Comparison of ENCODE assay signal across 19 mouse cellular contexts in genomic region chr17:48790526-48790925, GRCm38 (mm10).
"Had no signal": no experiment of that assay in that cellular context is flagged by ENCODE, and none has a peak within 500 bp of the region (broad histone marks: within the 10 kb centered on the region; RNA-seq: fewer than 3 reads in every experiment).

No protein-coding gene starts in this region.

- H3K27me3 ChIP-seq: kidney, embryonic 15.5 days; limb, embryonic 12.5 days; limb, embryonic 15.5 days; neural tube, embryonic 12.5 days; stomach, embryonic 15.5 days had no signal

- H3K4me3 ChIP-seq: kidney, embryonic 15.5 days; limb, embryonic 12.5 days; limb, embryonic 15.5 days; neural tube, embryonic 12.5 days; stomach, embryonic 15.5 days had no signal

- H3K9me3 ChIP-seq: kidney, embryonic 15.5 days; limb, embryonic 12.5 days; limb, embryonic 15.5 days; neural tube, embryonic 12.5 days; stomach, embryonic 15.5 days had no signal

- DNase-seq: kidney, adult 8-10 months; kidney, postnatal 10 days; kidney, postnatal 36 days; left cerebral cortex, postnatal 4 days; liver, postnatal 0 days; lung, embryonic 14.5 days; midbrain, embryonic 14.5 days; retina, postnatal 1 day; spleen, adult 18-20 months; thymus, postnatal 25 days had no signal

- H3K36me3 ChIP-seq: kidney, embryonic 15.5 days; limb, embryonic 12.5 days; limb, embryonic 15.5 days; neural tube, embryonic 12.5 days; stomach, embryonic 15.5 days had no signal

- H3K9ac ChIP-seq: kidney, embryonic 15.5 days; limb, embryonic 12.5 days; limb, embryonic 15.5 days; liver, embryonic 14.5 days; liver, postnatal 0 days; lung, embryonic 14.5 days; neural tube, embryonic 12.5 days; stomach, embryonic 15.5 days had no signal

- H3K4me1 ChIP-seq: kidney, embryonic 15.5 days; limb, embryonic 12.5 days; limb, embryonic 15.5 days; stomach, embryonic 15.5 days had no signal

- H3K4me2 ChIP-seq: kidney, embryonic 15.5 days; limb, embryonic 12.5 days; limb, embryonic 15.5 days; liver, embryonic 11.5 days; lung, embryonic 14.5 days; neural tube, embryonic 12.5 days; stomach, embryonic 15.5 days had no signal

- ATAC-seq: liver, postnatal 0 days; lung, postnatal 0 days had no signal

- H3K27ac ChIP-seq: kidney, embryonic 15.5 days; limb, embryonic 12.5 days; limb, embryonic 15.5 days; liver, embryonic 14.5 days; macrophage; neural tube, embryonic 12.5 days; stomach, embryonic 15.5 days had no signal
